Mouse (Mus musculus) embryonic fibroblast, embryonic 13.5 days (primary cell): ENCODE data around the gene Slc26a5.

Experiments used
- CTCF ChIP-seq: IDR thresholded peaks from 2 replicates; pipeline ENCODE4 v1.5.1; 2011; ENCODE audit warnings: mild to moderate bottlenecking, control low read depth, low read length, moderate library complexity, borderline replicate concordance; ENCODE audit not compliant: insufficient read depth
- POLR2A ChIP-seq: IDR thresholded peaks from 2 replicates; pipeline ENCODE4 v1.6.1; 2011; ENCODE audit warnings: low read depth, mild to moderate bottlenecking, control low read depth, low read length, moderate library complexity

GRCm38 (mm10) chr5:21866750-21867149 is 1.3 kb upstream of the Slc26a5 start:
- TF ChIP-seq CTCF (no peak), POLR2A (no peak)
